Mouse (Mus musculus): ENCODE data around the gene Alkbh6.

Alkbh6 gene

GRCm38 (mm10) chr7:30296816-30297215, 11.7 kb upstream of the Alkbh6 start:
- DNase-seq = no peak

DNA sequence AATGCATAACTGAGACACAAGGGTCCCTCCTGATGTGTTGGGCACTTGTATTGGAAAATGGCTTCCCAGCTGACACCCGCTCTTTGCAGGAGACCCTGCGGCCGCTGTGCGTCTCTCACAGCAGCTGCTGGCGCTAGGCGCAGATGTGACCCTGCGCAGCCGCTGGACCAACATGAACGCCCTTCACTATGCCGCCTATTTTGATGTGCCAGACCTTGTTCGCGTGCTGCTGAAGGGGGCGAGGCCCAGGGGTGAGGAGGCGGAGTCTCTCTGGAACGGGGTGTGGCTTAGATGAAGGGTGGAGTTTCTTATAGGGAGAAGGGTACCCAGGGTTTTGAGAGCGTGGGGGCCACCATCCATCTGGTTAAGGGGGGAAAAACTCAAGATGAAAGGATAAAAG, 11.3 kb upstream of the Alkbh6 start:
- DNase-seq = no peak

DNA sequence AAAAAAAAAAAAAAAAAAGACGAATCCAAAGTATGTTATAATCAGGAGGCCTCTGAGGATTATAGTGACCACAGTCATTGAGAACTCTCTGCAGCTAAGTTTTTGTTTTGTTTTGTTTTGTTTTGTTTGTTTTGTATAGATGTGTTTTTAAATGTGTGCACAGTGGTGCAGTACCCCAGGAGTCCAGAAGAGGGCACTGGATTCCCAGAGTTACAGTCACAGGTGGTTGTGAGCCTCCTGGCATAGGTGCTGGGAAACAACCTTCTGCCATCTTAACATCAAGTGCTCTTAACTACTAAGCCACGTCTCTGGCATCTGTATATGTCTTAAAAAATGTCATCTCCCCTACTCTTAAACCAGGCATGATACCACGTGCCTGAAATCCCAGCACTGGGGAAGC, 7.6 kb upstream of the Alkbh6 start:
- peak in 1 of 2 experiments; percentile 24 for DNase-seq

DNA sequence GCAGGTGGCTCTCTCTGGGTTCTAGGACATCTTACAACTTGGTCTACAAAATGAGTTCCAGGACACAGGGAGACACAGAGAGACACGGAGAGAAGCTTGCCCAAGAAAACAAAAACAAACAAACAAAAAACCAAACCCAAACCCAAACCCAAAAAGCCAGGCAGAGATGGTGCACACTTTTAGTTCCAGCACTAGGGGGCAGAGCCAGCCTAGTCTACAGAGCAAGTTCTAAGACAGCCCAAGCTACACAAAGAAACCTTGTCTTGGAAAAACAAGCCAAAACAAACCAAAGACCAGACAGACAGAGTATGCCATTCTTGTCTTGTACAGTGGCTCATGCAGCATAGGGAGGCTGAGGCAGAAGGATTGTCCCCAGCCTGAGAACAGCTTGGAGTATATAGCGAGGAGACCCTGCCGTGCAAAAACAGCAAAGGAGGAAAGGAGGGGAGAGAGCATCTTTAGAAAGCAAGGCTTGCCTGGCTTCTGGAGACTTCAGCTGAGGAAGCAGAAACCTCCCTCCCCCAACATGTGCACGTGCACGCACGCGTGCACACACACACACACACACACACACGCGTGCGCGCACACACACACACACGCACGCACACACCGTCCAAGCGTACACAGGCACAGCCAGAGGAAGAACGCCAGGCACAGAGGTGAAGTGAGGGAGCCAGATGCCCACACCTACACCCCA, 2.3 kb upstream of the Alkbh6 start:
- DNase-seq = no peak

DNA sequence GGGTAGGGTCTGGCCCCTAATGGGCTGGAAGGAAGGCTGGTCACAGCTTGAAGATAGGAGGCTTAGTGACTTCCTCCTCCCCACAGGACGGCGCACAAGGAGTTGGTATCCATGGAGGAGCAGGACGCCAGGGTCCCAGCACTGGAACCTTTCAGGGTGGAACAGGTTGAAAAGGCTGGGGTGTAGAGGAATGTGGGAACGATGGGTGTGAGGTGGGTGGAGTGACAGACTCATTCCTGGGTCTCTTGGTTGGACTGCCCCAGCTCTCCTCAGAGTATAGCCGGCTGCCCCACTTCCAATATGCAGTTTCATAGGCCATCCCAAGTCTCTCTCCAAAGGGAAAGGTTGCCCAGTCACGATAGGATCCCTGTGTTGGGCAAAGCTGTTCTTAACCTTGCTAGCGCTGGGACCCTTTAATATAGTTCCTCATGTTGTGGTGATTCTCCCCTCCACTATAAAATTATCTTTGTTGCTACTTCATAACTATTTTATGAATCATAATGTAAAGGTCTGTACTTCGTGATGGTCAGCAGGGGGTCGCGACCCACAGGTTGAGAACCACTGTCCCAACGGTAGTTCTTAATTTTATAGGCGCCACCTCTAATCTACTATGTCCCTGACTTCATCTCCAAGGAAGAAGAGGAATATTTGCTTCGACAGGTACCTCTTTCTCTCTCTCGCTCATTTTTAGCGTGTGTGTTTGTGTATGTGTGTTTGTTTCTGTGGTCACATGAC, 1.0 kb downstream of the Alkbh6 start:
- no peak for DNase-seq

- no peak for DNase-seq
These were observed 1.6 kb downstream of the Alkbh6 start for GRCm38 (mm10) chr7:30310136-30310535.

DNA sequence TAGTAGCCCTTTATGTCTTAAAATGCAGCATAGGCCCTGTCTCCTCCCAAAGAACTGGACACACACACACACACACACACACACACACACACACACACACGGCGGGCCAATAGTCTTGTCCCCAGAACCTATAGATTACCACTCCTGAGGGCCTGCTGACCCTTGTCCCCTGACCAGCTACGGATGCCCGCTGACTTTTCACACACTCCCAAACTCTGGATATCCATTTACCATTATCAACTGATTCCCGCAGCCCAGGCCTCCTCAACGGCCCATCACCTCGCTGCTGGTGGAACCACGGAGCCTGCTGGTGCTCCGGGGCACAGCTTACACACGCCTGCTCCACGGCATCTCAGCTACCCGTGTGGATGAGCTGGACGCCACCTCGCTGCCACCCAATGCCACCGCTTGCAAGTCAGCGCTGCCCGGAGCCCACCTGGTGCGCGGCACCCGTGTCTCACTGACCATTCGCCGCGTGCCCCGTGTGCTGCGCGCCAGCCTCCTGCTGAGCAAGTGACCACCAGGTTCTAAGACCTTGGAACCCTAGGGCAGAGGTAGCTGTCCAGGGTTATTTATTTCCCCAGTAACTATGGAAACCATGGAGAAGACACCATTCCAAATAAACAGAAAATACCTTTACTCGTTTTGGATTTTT, 5.3 kb downstream of the Alkbh6 start:
- DNase-seq = no peak

DNA sequence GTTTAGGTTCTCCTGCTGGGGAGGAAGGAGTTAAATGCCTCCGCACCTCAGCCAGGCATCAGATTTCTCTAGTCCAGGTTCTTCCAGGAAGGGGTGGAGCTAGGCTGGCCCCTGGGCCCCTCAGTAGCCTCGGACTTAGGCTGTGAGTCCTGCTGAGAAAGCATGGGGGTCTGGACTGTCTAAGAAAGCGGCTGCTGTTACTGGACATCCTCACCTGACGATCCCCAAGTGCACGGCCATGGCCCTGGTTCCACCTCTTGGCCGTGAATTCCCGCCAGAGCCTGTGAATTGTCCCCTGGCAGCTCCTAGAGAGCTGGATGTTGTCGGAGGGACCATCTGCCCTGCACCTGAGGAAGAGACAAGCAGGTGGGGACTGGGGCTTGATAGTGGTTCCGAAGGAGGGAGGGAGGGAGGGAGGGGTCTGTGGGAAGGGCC, 6.2 kb downstream of the Alkbh6 start, which contains the start of gene Syne4:
Gene Syne4 (plus strand): TSS at position 87 of the 435 bp plus-strand sequence.
- DNase-seq = no peak

GRCm38 (mm10) chr7:30315559-30316529, 7.3 kb downstream of the Alkbh6 start:
- DNase-seq = no peak

GRCm38 (mm10) chr7:30318142-30318541, 9.6 kb downstream of the Alkbh6 start:
- no peak for DNase-seq

DNA sequence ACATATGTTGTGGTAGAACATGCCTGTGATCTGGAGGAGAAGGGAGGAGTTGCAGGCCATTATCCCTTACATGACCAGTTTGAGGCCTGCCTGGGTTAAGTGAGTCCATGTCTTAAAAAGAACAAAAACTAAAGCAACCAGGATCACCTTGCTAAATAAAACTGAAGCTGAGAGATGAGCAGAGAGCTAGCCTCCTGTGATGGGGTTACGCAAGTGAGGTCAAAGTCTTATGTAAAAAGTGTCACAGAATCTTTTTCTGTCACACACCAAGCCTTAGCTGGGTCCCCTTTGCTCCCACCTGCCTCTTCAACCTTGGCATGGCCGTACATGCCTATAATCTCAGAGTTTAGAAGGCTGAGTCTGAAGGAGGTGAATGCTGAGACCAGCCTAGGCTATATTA, 12.4 kb downstream of the Alkbh6 start:
- no peak for DNase-seq

GRCm38 (mm10) chr7:30321539-30322284, 13.2 kb downstream of the Alkbh6 start, which contains the start of gene E130208F15Rik:
TSS of gene E130208F15Rik (plus strand) at chr7:30321740.
- DNase-seq = peak; percentile 80 to 81

DNA sequence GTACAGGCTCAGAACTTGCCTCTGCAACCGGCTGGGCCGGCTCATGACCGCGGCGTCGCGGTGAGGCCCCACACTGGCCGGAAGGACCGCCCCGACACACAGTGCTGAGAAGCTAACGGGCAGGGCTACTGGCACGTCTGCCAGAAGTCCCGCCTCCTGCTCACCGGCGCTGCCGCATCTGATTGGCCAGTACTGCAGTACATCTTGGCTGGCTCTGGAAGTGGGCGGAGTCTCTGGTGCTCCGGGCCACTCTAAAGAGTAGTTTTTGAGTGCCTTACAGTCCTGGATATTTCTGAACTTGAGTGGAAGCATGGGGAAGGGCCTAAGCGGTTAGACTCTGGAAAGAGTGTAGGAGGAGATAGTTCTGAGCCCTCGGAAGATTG, 13.8 kb downstream of the Alkbh6 start:
- DNase-seq = peak; percentile 99

DNA sequence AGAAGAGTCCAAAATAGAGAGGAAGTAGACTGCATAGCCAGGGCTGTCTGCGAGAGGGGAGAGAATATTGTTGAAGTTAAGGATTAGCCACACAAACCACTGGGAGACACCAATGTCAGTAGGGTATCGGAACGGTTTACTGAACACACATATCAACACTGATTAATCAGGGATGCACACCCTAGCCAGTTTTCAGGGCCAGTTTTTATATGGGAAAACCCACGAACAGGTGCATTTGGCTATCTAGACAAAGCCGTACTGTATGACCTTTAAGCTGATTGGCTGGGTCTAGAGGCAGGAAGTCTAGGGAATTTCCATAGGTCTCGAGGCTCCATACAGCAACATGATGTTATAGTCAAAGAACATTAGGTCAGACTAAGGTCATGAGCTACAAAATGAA, 14.3 kb downstream of the Alkbh6 start:
- no peak for DNase-seq

- no peak for DNase-seq
These were observed 15.3 kb downstream of the Alkbh6 start, which contains the start of gene Sdhaf1 for GRCm38 (mm10) chr7:30323795-30324194. TSS of gene Sdhaf1 (minus strand) at chr7:30323895.

- DNase-seq = no peak
These were observed 15.9 kb downstream of the Alkbh6 start for GRCm38 (mm10) chr7:30324300-30324944.

DNA sequence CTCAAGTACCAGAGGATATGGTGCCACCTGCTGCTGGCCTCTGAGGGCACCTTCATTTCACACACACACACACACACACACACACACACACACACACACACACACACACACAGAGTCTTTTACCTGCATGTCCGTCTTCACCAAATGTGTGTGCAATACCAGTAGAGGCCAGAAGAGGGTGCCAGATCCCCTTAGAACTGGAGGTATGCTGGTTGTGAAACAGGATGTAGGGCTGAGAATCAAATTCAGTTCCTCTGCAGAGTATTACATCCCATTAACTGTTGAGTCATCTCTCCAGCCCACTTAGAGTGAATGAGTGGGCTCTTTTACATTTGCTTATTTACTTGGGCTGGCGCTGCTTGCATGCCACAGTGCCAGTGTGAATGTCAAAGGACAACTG, 16.8 kb downstream of the Alkbh6 start:
- peak; percentile 28 to 36 for DNase-seq

- DNase-seq = no peak
These were observed 17.9 kb downstream of the Alkbh6 start for GRCm38 (mm10) chr7:30326427-30326826.

- DNase-seq = no peak
These were observed 18.6 kb downstream of the Alkbh6 start for GRCm38 (mm10) chr7:30327140-30327539.

- no peak for DNase-seq
These were observed 19.9 kb downstream of the Alkbh6 start for GRCm38 (mm10) chr7:30328379-30328778.

- DNase-seq = peak; percentile 72 to 80
These were observed 23.4 kb downstream of the Alkbh6 start for GRCm38 (mm10) chr7:30331887-30332286.
